Mouse (Mus musculus) liver, postnatal 0 days (tissue): ENCODE results near the gene Psmd9. TPM values are rescaled to one million over a fixed set of nuclear protein-coding genes. Genes with fewer than 3 reads are reported as not detected.

ENCODE experiments used
- ATAC-seq: fragments of 200-750 bp; cut with Nextera tagmentation; 2 replicates; pipeline ENCODE4 v1.8.0; 2017; ENCODE audit warnings: mild to moderate bottlenecking, moderate library complexity
- DNase-seq: peaks from one replicate; pipeline ENCODE4 v3.0.0-alpha.2; 2016
- H3K27ac ChIP-seq: fragments of 300-500 bp; sonication (generic); 2 replicates; pipeline ENCODE4 v1.5.1; 2014; ENCODE audit warnings: antibody characterized with exemption, moderate library complexity, mild to moderate bottlenecking, low read depth
- H3K27me3 ChIP-seq: fragments of 300-500 bp; sonication (generic); 2 replicates; pipeline ENCODE4 v1.6.1; 2014; ENCODE audit warnings: low read length, control low read depth, mixed read lengths; ENCODE audit not compliant: insufficient read depth
- H3K36me3 ChIP-seq: fragments of 300-500 bp; sonication (generic); replicated peaks from 2 replicates; pipeline ENCODE4 v1.6.1; 2014; ENCODE audit warnings: mild to moderate bottlenecking, control low read depth, low read length, moderate library complexity, mixed read lengths; ENCODE audit not compliant: insufficient read depth
- H3K4me1 ChIP-seq: fragments of 300-500 bp; sonication (generic); 2 replicates; pipeline ENCODE4 v1.6.1; 2014; ENCODE audit warnings: antibody characterized with exemption, mild to moderate bottlenecking, control low read depth; ENCODE audit not compliant: insufficient read depth
- H3K4me2 ChIP-seq: fragments of 300-500 bp; sonication (generic); 2 replicates; pipeline ENCODE4 v1.6.1; 2014; ENCODE audit warnings: low read depth, mild to moderate bottlenecking, low read length, moderate library complexity, mixed read lengths
- H3K4me3 ChIP-seq: fragments of 300-500 bp; sonication (generic); 2 replicates; pipeline ENCODE4 v1.5.1; 2014; ENCODE audit warnings: low read depth, low read length
- H3K9ac ChIP-seq: fragments of 300-500 bp; sonication (generic); replicated peaks from 2 replicates; pipeline ENCODE4 v1.6.1; 2014; ENCODE audit warnings: mild to moderate bottlenecking, moderate library complexity
- H3K9me3 ChIP-seq: fragments of 300-500 bp; sonication (generic); 2 replicates; pipeline ENCODE4 v1.6.1; 2016; ENCODE audit warnings: mild to moderate bottlenecking, control low read depth, low read length, mixed read lengths
- CTCF ChIP-seq: sonication (generic); IDR thresholded peaks from 2 replicates; pipeline ENCODE4 v1.5.1; 2016; ENCODE audit warnings: antibody characterized with exemption, low read depth
- EP300 ChIP-seq: IDR thresholded peaks from 2 replicates; pipeline ENCODE4 v1.6.1; 2016; ENCODE audit warnings: antibody characterized with exemption, low read depth, mild to moderate bottlenecking
- WGBS: fragments of 180-500 bp; shearing (Covaris S2); extraction: QIAGEN DNeasy Blood & Tissue Kit; methylation state at CpG from one replicate; pipeline ENCODE4 v1.1.7; 2014; ENCODE audit not compliant: insufficient replicate concordance; 5-methylcytosine and 5-hydroxymethylcytosine counted together
- polyA plus RNA-seq: library from polyadenylated mRNA; unstranded; fragments of >200 nt; fragmentation: Nextera tagmentation; extraction: Ambion mirVana; gene quantifications from 2 replicates; pipeline ENCODE4 v1.2.1, GENCODE M21; 2015

The Psmd9 gene
- polyA plus RNA-seq, 1 experiment from 2014 or later: 120 TPM

DNA sequence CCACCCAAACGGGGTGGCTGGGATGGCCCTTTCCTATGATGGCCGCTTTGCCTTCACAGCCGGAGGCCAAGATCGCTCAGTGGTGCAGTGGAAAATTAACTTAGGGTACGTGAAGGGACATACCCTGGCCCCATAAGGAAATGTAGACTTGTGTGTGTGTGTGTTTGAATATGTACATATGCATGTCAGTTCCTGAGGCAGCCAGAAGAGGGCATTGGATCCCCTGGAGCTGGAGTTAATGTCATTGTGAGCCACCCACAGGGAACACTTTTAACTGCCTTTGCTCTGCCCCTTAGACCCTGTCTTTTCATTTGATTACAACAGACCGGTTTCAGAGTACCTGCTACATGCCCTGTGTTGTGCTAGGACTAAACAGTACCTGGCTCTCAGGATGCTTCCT lies 129.3 kb downstream of the Psmd9 start:
- Histone ChIP-seq H3K4me3 (no peak overlapping the region), H3K9me3 (no peaks in the 10 kb centered on the region), H3K27ac (no peak overlapping the region), H3K4me2 (no peak overlapping the region), H3K27me3 (no peaks in the 10 kb centered on the region), H3K36me3 (no peaks in the 10 kb centered on the region), H3K4me1 (no peaks in the 10 kb centered on the region), H3K9ac (no peak overlapping the region)
- ATAC-seq: no peak
- TF ChIP-seq EP300: no peak
- TF ChIP-seq CTCF: peak; percentile 65
- WGBS: 86% methylated on average over 6 of the region's 6 CpGs
- DNase-seq: peak; percentile 35

Other genes with a start within 250 kb of the Psmd9 start
- 7.6 and 8.3 TPM in 2 replicates for gene Kdm2b, start 179.6 kb upstream of the Psmd9 start, polyA plus RNA-seq
- gene Orai1, start 154.3 kb upstream of the Psmd9 start, polyA plus RNA-seq: 12.4 and 13.1 TPM in 2 replicates
- not detected in 2 replicates for gene Morn3, start 122.4 kb upstream of the Psmd9 start, polyA plus RNA-seq
- 12.0 and 12.8 TPM in 2 replicates for gene Tmem120b, start 101.0 kb upstream of the Psmd9 start, polyA plus RNA-seq
- gene Rhof, start 36.7 kb upstream of the Psmd9 start, polyA plus RNA-seq: 2.1 and 2.4 TPM in 2 replicates
- 3.6 and 4.3 TPM in 2 replicates for gene Setd1b, start 27.2 kb upstream of the Psmd9 start, polyA plus RNA-seq
- 638 and 713 TPM in 2 replicates for gene Hpd, start 13.3 kb downstream of the Psmd9 start, polyA plus RNA-seq
- gene Wdr66, start 82.7 kb downstream of the Psmd9 start, polyA plus RNA-seq: 0.06 and 0.21 TPM in 2 replicates
- 5.1 and 5.3 TPM in 2 replicates for gene Bcl7a, start 174.4 kb downstream of the Psmd9 start, polyA plus RNA-seq
- gene Mlxip, start 225.4 kb downstream of the Psmd9 start, polyA plus RNA-seq: 3.5 and 4.5 TPM in 2 replicates